Mouse (Mus musculus) CH12F3 (cell line): ENCODE data around the gene Gm13285.
"Not testable (repeated sequence)": the region's sequence is repeated elsewhere in the genome, so short reads cannot be mapped to it uniquely, and the experiment has no call there.

Experiments used
- in situ Hi-C: fragments of 300-500 bp; cut with MboI; formaldehyde crosslinking; loops from 2 replicates; pipeline ENCODE4 v1.14.3; 2020; ENCODE audit warnings: low sequenced_read_pairs

The Gm13285 gene

DNA sequence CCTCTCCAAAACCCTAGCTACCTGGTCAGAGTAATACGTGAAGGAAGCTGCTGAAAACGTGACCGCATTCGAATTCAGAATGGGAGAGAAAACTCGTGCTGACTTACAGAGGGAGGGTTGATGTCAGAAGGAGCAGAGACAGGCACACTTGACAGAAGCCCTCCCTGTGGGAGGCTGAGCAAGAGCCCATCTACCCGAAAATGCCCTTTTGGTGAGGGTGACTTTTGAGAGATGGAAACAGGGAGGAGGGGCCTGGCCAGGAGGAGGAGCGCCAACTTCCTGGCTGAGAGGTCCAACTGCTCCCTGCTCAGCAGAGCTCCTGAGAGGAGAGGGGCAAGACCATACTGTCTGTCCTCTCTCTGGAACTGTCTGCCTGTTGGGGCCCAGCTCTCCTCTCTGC, at the start of gene Gm13285:
Gm13285 (plus strand) TSS at position 301 of the 400 bp plus-strand sequence.
- in situ Hi-C loops = not testable (repeated sequence)

DNA sequence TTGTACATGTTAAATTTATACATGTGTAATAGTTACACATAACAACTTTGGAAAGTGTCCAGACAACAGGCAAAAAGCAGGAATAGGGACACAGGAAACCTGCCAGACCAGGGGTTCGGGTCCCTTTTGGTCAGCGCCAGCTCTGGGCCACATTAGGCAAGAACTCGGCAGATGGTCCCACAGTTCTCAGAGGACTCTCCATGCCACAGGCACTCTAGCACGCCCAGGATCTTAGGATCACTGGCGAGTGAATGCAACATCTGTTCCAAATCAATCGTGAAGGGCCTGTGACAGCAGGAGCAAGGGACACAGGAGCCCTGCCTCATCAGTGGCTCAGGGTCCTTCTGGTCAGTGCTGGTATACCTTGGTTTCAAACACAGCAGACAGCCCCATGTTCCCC, 49.5 kb upstream of the Gm13285 start:
- in situ Hi-C loops = no loop called here

DNA sequence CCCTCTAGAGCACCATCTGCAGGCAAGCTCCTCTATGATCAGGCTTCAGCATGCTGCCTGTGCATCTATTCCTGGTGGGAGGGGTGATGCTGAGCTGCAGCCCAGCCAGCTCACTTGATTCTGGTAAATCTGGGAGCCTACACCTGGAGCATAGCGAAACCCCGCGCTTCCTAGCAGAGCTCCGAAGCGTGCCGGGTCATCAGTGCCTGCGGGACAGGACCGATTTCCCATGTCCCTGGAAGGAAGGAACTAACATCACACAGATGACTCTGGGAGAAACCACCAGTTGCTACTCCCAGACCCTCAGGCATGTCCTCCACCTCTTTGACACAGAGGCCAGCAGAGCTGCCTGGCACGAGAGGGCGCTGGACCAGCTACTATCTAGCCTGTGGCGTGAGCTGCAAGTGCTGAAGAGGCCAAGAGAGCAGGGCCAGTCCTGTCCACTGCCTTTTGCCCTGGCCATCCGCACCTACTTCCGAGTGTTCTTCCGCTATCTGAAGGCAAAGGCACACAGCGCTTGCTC, 44.6 kb upstream of the Gm13285 start, which contains the start of gene Gm13271:
Gm13271 (plus strand) TSS at position 51 of the 523 bp plus-strand sequence.
- in situ Hi-C loops = not testable (repeated sequence)

DNA sequence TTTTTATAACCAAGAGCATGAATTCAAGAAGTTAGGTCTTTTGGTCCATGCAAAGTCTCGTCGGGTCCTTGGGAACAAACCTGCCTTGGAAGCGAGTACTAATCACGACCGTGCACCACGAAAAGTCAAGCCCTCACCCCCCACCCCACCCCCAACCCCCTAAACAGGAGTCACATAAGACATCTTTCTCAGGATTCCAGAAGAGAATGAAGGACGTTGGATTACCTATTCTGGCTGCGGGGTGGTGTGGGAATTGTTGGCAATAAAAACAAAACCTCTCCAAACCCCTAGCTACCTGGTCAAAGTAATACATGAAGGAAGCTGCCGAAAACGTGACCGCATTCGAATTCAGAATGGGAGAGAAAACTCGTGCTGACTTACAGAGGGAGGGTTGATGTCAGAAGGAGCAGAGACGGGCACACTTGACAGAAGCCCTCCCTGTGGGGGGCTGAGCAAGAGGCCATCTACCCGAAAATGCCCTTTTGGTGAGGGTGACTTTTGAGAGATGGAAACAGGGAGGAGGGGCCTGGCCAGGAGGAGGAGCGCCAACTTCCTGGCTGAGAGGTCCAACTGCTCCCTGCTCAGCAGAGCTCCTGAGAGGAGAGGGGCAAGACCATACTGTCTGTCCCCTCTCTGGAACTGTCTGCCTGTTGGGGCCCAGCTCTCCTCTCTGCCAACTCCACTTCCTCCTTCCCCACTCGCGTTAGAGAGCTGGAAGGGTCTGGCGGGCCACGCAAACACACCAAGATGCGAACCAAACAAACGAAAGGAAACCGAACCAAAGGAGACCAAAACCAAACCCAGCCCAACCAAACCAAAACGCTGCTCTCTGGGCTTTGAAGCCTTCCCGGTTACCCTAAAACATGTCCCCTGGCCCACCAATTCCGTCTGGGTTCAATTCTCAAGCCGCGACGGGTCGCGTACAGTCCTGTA, 42.6 kb upstream of the Gm13285 start:
- in situ Hi-C loops = not testable (repeated sequence)

DNA sequence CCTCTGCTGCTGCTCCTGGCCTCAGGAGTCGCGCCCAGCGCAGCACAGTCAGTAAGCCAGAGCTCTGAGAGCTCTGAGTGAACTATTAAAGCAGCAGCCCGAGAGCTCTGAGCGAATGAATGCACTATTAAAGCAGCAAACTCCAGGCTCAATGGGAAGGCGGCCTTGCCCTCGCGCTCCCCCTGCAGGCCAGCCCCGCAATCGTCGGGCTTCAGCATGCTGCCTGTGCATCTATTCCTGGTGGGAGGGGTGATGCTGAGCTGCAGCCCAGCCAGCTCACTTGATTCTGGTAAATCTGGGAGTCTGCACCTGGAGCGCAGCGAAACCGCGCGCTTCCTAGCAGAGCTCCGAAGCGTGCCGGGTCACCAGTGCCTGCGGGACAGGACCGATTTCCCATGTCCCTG, 41.8 kb upstream of the Gm13285 start:
- in situ Hi-C loops = not testable (repeated sequence)

DNA sequence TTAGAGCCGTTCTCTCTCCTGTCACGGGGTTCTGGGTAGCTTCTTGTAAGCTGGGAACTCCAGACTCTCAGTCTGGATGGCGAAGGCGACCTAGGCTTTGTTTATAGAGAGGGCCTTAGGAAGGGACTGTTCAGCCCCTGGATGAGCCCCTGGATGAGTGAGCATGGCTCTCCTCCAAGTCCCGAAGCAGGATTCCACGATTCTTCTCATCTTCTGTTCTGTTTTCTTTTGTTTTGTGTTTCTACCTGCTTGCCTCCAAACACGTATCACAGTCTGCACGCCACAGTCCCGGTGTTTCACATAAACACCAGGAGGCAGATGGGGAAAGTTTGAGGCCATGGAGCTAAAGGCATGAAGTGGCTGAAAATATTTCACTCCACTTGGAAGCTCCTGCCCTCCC, 40.7 kb upstream of the Gm13285 start:
- in situ Hi-C loops = not testable (repeated sequence)

DNA sequence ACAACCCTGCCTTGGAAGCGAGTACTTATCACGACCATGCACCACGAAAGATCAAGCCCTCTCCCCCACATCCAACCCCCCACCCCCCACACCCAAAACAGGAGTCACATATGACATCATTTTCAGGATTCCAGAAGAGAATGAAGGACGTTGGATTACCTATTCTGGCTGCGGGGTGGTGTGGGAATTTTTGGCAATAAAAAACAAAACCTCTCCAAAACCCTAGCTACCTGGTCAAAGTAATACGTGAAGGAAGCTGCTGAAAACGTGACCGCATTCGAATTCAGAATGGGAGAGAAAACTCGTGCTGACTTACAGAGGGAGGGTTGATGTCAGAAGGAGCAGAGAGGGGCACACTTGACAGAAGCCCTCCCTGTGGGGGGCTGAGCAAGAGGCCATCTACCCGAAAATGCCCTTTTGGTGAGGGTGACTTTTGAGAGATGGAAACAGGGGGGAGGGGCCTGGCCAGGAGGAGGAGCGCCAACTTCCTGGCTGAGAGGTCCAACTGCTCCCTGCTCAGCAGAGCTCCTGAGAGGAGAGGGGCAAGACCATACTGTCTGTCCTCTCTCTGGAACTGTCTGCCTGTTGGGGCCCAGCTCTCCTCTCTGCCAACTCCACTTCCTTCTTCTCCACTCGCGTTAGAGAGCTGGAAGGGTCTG, 39.7 kb upstream of the Gm13285 start, which contains the start of gene Gm13283:
Gm13283 (plus strand) TSS at position 510 of the 659 bp plus-strand sequence.
- in situ Hi-C loops = not testable (repeated sequence)

DNA sequence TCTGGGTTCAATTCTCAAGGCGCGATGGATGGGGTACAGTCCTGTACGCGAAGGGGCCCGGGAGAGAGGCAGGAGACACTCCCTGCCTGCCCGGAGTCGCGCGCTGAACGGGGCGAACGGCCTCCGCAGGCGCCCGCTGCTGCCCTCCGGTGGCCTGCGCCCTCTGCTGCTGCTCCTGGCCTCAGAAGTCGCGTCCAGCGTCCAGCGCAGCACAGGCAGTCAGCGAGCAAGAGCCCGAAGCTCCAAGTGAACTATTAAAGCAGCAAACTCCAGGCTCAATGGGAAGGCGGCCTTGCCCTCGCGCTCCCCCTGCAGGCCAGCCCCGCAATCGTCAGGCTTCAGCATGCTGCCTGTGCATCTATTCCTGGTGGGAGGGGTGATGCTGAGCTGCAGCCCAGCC, 39.0 kb upstream of the Gm13285 start:
- in situ Hi-C loops = not testable (repeated sequence)

DNA sequence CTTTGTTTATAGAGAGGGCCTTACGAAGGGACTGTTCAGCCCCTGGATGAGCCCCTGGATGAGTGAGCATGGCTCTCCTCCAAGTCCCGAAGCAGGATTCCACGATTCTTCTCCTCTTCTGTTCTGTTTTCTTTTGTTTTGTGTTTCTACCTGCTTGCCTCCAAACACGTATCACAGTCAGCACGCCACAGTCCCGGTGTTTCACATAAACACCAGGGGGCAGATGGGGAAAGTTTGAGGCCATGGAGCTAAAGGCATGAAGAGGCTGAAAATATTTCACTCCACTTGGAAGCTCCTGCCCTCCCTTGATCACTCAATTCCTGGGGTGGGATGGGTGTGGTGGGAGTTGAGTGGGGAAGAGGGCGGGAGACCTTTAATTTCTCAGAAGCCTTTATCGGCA, 37.7 kb upstream of the Gm13285 start:
- in situ Hi-C loops = not testable (repeated sequence)

DNA sequence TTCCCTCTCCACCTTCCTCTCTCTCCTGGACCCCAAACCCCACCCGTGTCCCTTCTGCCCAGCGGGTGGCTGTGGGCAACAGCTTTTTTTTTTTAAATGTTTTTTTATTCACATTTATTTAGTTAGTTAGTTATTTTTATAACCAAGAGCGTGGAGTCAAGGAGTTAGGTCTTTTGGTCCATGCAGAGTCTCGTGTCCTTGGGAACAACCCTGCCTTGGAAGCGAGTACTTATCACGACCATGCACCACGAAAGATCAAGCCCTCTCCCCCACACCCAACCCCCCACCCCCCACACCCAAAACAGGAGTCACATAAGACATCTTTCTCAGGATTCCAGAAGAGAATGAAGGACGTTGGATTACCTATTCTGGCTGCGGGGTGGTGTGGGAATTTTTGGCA, 37.1 kb upstream of the Gm13285 start:
- in situ Hi-C loops = not testable (repeated sequence)

DNA sequence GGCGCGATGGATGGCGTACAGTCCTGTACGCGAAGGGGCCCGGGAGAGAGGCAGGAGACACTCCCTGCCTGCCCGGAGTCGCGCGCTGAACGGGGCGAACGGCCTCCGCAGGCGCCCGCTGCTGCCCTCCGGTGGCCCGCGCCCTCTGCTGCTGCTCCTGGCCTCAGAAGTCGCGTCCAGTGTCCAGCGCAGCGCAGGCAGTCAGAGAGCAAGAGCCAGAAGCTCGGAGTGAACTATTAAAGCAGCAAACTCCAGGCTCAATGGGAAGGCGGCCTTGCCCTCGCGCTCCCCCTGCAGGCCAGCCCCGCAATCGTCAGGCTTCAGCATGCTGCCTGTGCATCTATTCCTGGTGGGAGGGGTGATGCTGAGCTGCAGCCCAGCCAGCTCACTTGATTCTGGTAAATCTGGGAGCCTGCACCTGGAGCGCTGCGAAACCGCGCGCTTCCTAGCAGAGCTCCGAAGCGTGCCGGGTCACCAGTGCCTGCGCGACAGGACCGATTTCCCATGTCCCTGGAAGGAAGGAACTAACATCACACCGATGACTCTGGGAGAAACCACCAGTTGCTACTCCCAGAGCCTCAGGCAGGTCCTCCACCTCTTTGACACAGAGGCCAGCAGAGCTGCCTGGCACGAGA, 36.0 kb upstream of the Gm13285 start:
- in situ Hi-C loops = not testable (repeated sequence)

DNA sequence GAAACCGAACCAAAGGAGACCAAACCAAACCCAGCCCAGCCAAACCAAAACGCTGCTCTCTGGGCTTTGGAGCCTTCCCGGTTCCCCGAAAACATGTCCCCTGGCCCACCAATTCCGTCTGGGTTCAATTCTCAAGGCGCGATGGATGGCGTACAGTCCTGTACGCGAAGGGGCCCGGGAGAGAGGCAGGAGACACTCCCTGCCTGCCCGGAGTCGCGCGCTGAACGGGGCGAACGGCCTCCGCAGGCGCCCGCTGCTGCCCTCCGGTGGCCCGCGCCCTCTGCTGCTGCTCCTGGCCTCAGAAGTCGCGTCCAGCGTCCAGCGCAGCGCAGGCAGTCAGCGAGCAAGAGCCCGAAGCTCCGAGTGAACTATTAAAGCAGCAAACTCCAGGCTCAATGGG, 25.9 kb upstream of the Gm13285 start, which contains the start of gene Gm13290:
Gm13290 (plus strand) TSS at position 301 of the 400 bp plus-strand sequence.
- in situ Hi-C loops = not testable (repeated sequence)

DNA sequence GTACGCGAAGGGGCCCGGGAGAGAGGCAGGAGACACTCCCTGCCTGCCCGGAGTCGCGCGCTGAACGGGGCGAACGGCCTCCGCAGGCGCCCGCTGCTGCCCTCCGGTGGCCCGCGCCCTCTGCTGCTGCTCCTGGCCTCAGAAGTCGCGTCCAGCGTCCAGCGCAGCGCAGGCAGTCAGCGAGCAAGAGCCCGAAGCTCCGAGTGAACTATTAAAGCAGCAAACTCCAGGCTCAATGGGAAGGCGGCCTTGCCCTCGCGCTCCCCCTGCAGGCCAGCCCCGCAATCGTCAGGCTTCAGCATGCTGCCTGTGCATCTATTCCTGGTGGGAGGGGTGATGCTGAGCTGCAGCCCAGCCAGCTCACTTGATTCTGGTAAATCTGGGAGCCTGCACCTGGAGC, 22.8 kb upstream of the Gm13285 start, which contains the start of gene Gm13289:
Gm13289 (plus strand) TSS at position 301 of the 400 bp plus-strand sequence.
- in situ Hi-C loops = not testable (repeated sequence)

DNA sequence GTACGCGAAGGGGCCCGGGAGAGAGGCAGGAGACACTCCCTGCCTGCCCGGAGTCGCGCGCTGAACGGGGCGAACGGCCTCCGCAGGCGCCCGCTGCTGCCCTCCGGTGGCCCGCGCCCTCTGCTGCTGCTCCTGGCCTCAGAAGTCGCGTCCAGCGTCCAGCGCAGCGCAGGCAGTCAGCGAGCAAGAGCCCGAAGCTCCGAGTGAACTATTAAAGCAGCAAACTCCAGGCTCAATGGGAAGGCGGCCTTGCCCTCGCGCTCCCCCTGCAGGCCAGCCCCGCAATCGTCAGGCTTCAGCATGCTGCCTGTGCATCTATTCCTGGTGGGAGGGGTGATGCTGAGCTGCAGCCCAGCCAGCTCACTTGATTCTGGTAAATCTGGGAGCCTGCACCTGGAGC, 19.9 kb upstream of the Gm13285 start, which contains the start of gene Gm13272:
Gm13272 (plus strand) TSS at position 301 of the 400 bp plus-strand sequence.
- in situ Hi-C loops = not testable (repeated sequence)

DNA sequence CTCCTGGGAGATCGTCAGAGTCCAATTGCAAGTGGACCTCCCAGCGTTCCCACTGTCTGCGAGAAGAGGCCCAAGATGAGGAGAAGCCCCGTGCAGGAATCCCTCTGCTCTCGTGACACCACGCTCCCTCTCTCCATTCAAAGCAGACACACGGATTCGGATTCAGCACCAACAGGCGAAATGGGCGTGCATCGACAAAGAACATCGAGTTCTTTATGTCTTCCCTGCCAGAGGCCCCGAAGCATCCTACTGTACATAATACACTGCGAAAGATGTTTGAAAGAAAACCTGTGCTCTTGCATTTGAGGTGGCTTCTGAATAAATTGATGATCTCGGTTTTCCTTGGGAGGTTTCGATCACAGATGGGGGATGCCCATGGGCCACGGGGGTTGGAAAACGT, 19.1 kb upstream of the Gm13285 start:
- in situ Hi-C loops = not testable (repeated sequence)

DNA sequence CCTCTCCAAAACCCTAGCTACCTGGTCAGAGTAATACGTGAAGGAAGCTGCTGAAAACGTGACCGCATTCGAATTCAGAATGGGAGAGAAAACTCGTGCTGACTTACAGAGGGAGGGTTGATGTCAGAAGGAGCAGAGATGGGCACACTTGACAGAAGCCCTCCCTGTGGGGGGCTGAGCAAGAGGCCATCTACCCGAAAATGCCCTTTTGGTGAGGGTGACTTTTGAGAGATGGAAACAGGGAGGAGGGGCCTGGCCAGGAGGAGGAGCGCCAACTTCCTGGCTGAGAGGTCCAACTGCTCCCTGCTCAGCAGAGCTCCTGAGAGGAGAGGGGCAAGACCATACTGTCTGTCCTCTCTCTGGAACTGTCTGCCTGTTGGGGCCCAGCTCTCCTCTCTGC, 17.6 kb upstream of the Gm13285 start, which contains the start of gene Ifnz:
Ifnz (plus strand) TSS at position 301 of the 400 bp plus-strand sequence.
- in situ Hi-C loops = not testable (repeated sequence)

DNA sequence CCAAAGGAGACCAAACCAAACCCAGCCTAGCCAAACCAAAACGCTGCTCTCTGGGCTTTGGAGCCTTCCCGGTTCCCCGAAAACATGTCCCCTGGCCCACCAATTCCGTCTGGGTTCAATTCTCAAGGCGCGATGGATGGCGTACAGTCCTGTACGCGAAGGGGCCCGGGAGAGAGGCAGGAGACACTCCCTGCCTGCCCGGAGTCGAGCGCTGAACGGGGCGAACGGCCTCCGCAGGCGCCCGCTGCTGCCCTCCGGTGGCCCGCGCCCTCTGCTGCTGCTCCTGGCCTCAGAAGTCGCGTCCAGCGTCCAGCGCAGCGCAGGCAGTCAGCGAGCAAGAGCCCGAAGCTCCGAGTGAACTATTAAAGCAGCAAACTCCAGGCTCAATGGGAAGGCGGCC, 17.1 kb upstream of the Gm13285 start:
- in situ Hi-C loops = not testable (repeated sequence)

DNA sequence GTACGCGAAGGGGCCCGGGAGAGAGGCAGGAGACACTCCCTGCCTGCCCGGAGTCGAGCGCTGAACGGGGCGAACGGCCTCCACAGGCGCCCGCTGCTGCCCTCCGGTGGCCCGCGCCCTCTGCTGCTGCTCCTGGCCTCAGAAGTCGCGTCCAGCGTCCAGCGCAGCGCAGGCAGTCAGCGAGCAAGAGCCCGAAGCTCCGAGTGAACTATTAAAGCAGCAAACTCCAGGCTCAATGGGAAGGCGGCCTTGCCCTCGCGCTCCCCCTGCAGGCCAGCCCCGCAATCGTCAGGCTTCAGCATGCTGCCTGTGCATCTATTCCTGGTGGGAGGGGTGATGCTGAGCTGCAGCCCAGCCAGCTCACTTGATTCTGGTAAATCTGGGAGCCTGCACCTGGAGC, 14.1 kb upstream of the Gm13285 start, which contains the start of gene Gm13276:
Gm13276 (plus strand) TSS at position 301 of the 400 bp plus-strand sequence.
- in situ Hi-C loops = not testable (repeated sequence)

DNA sequence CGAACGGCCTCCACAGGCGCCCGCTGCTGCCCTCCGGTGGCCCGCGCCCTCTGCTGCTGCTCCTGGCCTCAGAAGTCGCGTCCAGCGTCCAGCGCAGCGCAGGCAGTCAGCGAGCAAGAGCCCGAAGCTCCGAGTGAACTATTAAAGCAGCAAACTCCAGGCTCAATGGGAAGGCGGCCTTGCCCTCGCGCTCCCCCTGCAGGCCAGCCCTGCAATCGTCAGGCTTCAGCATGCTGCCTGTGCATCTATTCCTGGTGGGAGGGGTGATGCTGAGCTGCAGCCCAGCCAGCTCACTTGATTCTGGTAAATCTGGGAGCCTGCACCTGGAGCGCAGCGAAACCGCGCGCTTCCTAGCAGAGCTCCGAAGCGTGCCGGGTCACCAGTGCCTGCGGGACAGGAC, 11.1 kb upstream of the Gm13285 start, which contains the start of gene Gm13277:
Gm13277 (plus strand) TSS at position 231 of the 400 bp plus-strand sequence.
- in situ Hi-C loops = not testable (repeated sequence)

DNA sequence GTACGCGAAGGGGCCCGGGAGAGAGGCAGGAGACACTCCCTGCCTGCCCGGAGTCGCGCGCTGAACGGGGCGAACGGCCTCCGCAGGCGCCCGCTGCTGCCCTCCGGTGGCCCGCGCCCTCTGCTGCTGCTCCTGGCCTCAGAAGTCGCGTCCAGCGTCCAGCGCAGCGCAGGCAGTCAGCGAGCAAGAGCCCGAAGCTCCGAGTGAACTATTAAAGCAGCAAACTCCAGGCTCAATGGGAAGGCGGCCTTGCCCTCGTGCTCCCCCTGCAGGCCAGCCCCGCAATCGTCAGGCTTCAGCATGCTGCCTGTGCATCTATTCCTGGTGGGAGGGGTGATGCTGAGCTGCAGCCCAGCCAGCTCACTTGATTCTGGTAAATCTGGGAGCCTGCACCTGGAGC, 8.2 kb upstream of the Gm13285 start, which contains the start of gene Gm13278:
Gm13278 (plus strand) TSS at position 301 of the 400 bp plus-strand sequence.
- in situ Hi-C loops = not testable (repeated sequence)
